Comparison of ENCODE assay signal across 11 mouse cellular contexts in the genomic region with DNA sequence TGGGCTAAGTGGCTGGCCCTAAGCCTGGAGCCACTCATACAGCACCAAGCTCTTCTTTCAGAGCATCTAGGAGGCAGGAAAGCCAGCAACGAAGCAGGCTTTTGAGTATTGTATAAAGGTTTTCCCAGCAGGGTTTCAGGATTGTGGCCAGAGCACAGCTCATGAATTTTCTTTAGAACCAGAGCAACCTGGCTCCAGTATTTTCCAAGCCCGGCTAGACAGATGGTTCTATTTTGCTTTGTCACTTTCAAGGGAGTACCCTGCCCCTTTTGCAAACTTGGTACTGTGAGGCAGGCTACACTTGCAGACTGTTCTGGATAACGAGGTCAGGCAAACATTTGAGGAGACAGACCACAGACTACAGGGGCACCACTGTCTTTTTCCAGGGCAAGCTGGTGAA. TPM values are rescaled to one million over a fixed set of nuclear protein-coding genes. Genes with fewer than 3 reads are reported as not detected.
DNase-seq lines count a peak whose midpoint lies in the region; ATAC-seq lines count a peak whose summit lies in the region.
"Had no signal": no experiment of that assay in that cellular context is flagged by ENCODE, and none has a peak within 500 bp of the region (broad histone marks: within the 10 kb centered on the region; RNA-seq: fewer than 3 reads in every experiment).

No protein-coding gene starts in this region.

- no peaks in the 10 kb centered on the region for H3K36me3 ChIP-seq in hindbrain, embryonic 13.5 days
- H3K36me3 ChIP-seq in hindbrain, embryonic 12.5 days: no peaks in the 10 kb centered on the region
- H3K36me3 ChIP-seq: heart, embryonic 10.5 days had no signal

- no peak for DNase-seq in cerebellum, adult 11 months
- DNase-seq in cerebellum, postnatal 36 days: peak; percentile 5 to 9
- peak; percentile 18 for DNase-seq in layer of hippocampus, adult 9-11 months
- DNase-seq in kidney, postnatal 4 days: no peak
- DNase-seq in adrenal gland, postnatal 25 days: no peak
- DNase-seq: lung, adult 18-20 months had no signal

- 36% methylated on average over 3 of the region's 3 CpGs for WGBS in hindbrain, embryonic 13.5 days
- WGBS in hindbrain, embryonic 12.5 days: 27% methylated on average over 3 of the region's 3 CpGs

- H3K27me3 ChIP-seq in hindbrain, embryonic 13.5 days: no peaks in the 10 kb centered on the region
- H3K27me3 ChIP-seq in hindbrain, embryonic 12.5 days: no peaks in the 10 kb centered on the region

- H3K9me3 ChIP-seq in hindbrain, embryonic 13.5 days: no peaks in the 10 kb centered on the region
- H3K9me3 ChIP-seq in hindbrain, embryonic 12.5 days (replicated peaks): no peaks in the 10 kb centered on the region
- H3K9me3 ChIP-seq: heart, embryonic 10.5 days had no signal

- no peak overlapping the region for H3K27ac ChIP-seq in hindbrain, embryonic 13.5 days
- H3K27ac ChIP-seq in hindbrain, embryonic 12.5 days: no peak overlapping the region
- H3K27ac ChIP-seq: heart, embryonic 10.5 days; kidney, postnatal 0 days had no signal

- no peak overlapping the region for H3K9ac ChIP-seq in hindbrain, embryonic 13.5 days
- no peak overlapping the region for H3K9ac ChIP-seq in hindbrain, embryonic 12.5 days

- H3K4me3 ChIP-seq in hindbrain, embryonic 13.5 days: no peak overlapping the region
- H3K4me3 ChIP-seq in hindbrain, embryonic 12.5 days: no peak overlapping the region
- H3K4me3 ChIP-seq: heart, embryonic 10.5 days had no signal

- ATAC-seq in cerebellum, adult (ENCODE audit: insufficient number of reproducible peaks, low FRiP score, low TSS enrichment): 0 out of 2 replicates have a peak, but pooled peaks have one; percentile 10
- 0 out of 2 replicates have a peak, but pooled peaks have one; percentile 43 for ATAC-seq in hindbrain, embryonic 13.5 days (ENCODE audit: low FRiP score)
- no peak for ATAC-seq in hindbrain, embryonic 12.5 days (ENCODE audit: low FRiP score)

- no peak overlapping the region for H3K4me2 ChIP-seq in hindbrain, embryonic 13.5 days
- no peak overlapping the region for H3K4me2 ChIP-seq in hindbrain, embryonic 12.5 days (replicated peaks)

- no peaks in the 10 kb centered on the region for H3K4me1 ChIP-seq in hindbrain, embryonic 13.5 days (replicated peaks)
- H3K4me1 ChIP-seq in hindbrain, embryonic 12.5 days: no peaks in the 10 kb centered on the region
- H3K4me1 ChIP-seq: heart, embryonic 10.5 days had no signal

RNA-seq across cellular contexts. Expression of a gene that starts 40.3 kb away (rescaled TPM):
- 1.1 and 1.2 TPM in 2 replicates for polyA plus RNA-seq in hindbrain, embryonic 13.5 days (2015; fragmentation: Nextera tagmentation; extraction: Ambion mirVana)
- 5.7 and 12.4 TPM in 2 replicates for polyA plus RNA-seq in hindbrain, embryonic 12.5 days (2016; fragmentation: Nextera tagmentation; extraction: Ambion mirVana)
- total RNA-seq in adrenal gland, postnatal 25 days (2021): 13.4 and 16.4 TPM in 2 replicates

Comparison
In these comparisons a context has a peak if more than half of its experiments do, and no peak if none do; other contexts are left out.
1. DNase-seq: peak in cerebellum, postnatal 36 days (2 of 2) and layer of hippocampus, adult 9-11 months (single experiment); none in cerebellum, adult 11 months (single experiment), kidney, postnatal 4 days (0 of 2) and adrenal gland, postnatal 25 days (single experiment).